Mouse (Mus musculus) CH12.LX (cell line): ENCODE measurements at regions not wholly inside any gene's neighbourhood (a gene's known extent, or its start where the extent isn't known, plus 50 kb on each side); places are given as distances from the start of the nearest gene placed in this dataset.

Experiments used
- DNase-seq: peaks from one replicate; pipeline ENCODE4 v3.0.0-alpha.2; 2013; ENCODE audit errors: extremely low read depth
- H3K27ac ChIP-seq: 2 replicates; pipeline ENCODE4 v1.5.1; 2012; ENCODE audit warnings: low read depth, mild to moderate bottlenecking, control low read depth, moderate library complexity; ENCODE audit not compliant: insufficient read depth
- H3K27me3 ChIP-seq: replicated peaks from 2 replicates; pipeline ENCODE3; 2012; ENCODE audit warnings: inconsistent platforms
- H3K36me3 ChIP-seq, 2 experiments: replicated peaks in 1 of 2; 2 replicates each; pipeline versions ENCODE3 to v1.6.1; 2012; ENCODE audit warnings: inconsistent platforms in 1 of 2, low read length in 1 of 2, mild to moderate bottlenecking in 1 of 2, mixed read lengths in 1 of 2, moderate library complexity in 1 of 2; ENCODE audit not compliant: control insufficient read depth in 1 of 2, insufficient read depth in 1 of 2
- H3K4me1 ChIP-seq, 2 experiments: 2 replicates each; pipeline ENCODE4 v1.6.1; 2012; ENCODE audit warnings: inconsistent platforms in 1 of 2, moderate library complexity in 1 of 2; ENCODE audit not compliant: insufficient read depth in 2 of 2, control insufficient read depth in 1 of 2
- H3K4me2 ChIP-seq: 2 replicates; pipeline ENCODE4 v1.6.1; 2012; ENCODE audit warnings: low read depth, mild to moderate bottlenecking, control low read depth; ENCODE audit not compliant: poor library complexity, insufficient read depth, severe bottlenecking
- H3K4me3 ChIP-seq, 3 experiments: fragments of 150-350 bp in 1 of 3; sonication (generic) in 1 of 3; replicated peaks in 1 of 3; 2 replicates each; pipeline versions ENCODE3 to v1.5.1; 2011 to 2012; ENCODE audit warnings: low read depth in 2 of 3, low read length in 2 of 3, mild to moderate bottlenecking in 2 of 3, moderate library complexity in 2 of 3, control low read depth in 1 of 3, improper control_type of control experiment in 1 of 3, inconsistent platforms in 1 of 3, mixed read lengths in 1 of 3; ENCODE audit not compliant: poor library complexity in 1 of 3
- H3K79me2 ChIP-seq: replicated peaks from 2 replicates; pipeline ENCODE4 v1.6.1; 2012; ENCODE audit warnings: mild to moderate bottlenecking, moderate library complexity; ENCODE audit not compliant: control insufficient read depth, poor library complexity, insufficient read depth, severe bottlenecking; ENCODE audit errors: extremely low read depth
- H3K9ac ChIP-seq: 2 replicates; pipeline ENCODE4 v1.6.1; 2012; ENCODE audit warnings: low read depth, mild to moderate bottlenecking, control low read depth, moderate library complexity; ENCODE audit not compliant: insufficient read depth
- H3K9me3 ChIP-seq: replicated peaks from 2 replicates; pipeline ENCODE3; 2012; ENCODE audit warnings: low read length, inconsistent platforms, mixed read lengths
- BHLHE40 ChIP-seq: IDR thresholded peaks from 2 replicates; pipeline ENCODE4 v1.6.1; 2011; ENCODE audit warnings: mild to moderate bottlenecking, low read depth, low read length, improper control_type of control experiment
- CHD2 ChIP-seq: IDR thresholded peaks from 2 replicates; pipeline ENCODE4 v1.6.1; 2011; ENCODE audit warnings: low read length, improper control_type of control experiment
- E2F4 ChIP-seq: IDR thresholded peaks from 2 replicates; pipeline ENCODE4 v1.6.1; 2011; ENCODE audit warnings: low read depth, low read length, improper control_type of control experiment; ENCODE audit not compliant: insufficient replicate concordance
- JUN ChIP-seq: IDR thresholded peaks from 2 replicates; pipeline ENCODE4 v1.6.1; 2011; ENCODE audit warnings: low read depth, mild to moderate bottlenecking, low read length, improper control_type of control experiment, moderate library complexity; ENCODE audit not compliant: insufficient read depth
- JUND ChIP-seq: conservative IDR thresholded peaks from 2 replicates; pipeline ENCODE4 v1.6.1; 2011; ENCODE audit warnings: low read depth, low read length, improper control_type of control experiment
- KAT2A ChIP-seq: IDR thresholded peaks from 2 replicates; pipeline ENCODE4 v1.6.1; 2012; ENCODE audit warnings: low read length, improper control_type of control experiment, inconsistent platforms; ENCODE audit not compliant: insufficient replicate concordance
- MAX ChIP-seq: IDR thresholded peaks from 2 replicates; pipeline ENCODE4 v1.6.1; 2011; ENCODE audit warnings: low read length, improper control_type of control experiment
- MAZ ChIP-seq: IDR thresholded peaks from 2 replicates; pipeline ENCODE4 v1.6.1; 2012; ENCODE audit warnings: low read depth, mild to moderate bottlenecking, inconsistent platforms, low read length, improper control_type of control experiment, moderate library complexity
- MEF2A ChIP-seq: IDR thresholded peaks from 2 replicates; pipeline ENCODE4 v1.6.1; 2014; ENCODE audit warnings: low read depth, mild to moderate bottlenecking, inconsistent platforms, low read length, improper control_type of control experiment, borderline replicate concordance
- MYC ChIP-seq: IDR thresholded peaks from 2 replicates; pipeline ENCODE4 v1.6.1; 2011; ENCODE audit warnings: low read depth, mild to moderate bottlenecking, improper control_type of control experiment, low read length
- NRF1 ChIP-seq: IDR thresholded peaks from 2 replicates; pipeline ENCODE4 v1.6.1; 2014; ENCODE audit warnings: low read depth, mild to moderate bottlenecking, inconsistent platforms, low read length, improper control_type of control experiment, moderate library complexity
- POLR2A ChIP-seq: IDR thresholded peaks from 2 replicates; pipeline ENCODE4 v1.6.1; 2011; ENCODE audit warnings: low read depth, mild to moderate bottlenecking, improper control_type of control experiment, low read length
- SMC3 ChIP-seq: IDR thresholded peaks from 2 replicates; pipeline ENCODE4 v1.6.1; 2011; ENCODE audit warnings: low read depth, low read length, improper control_type of control experiment
- TCF12 ChIP-seq: IDR thresholded peaks from 2 replicates; pipeline ENCODE4 v1.6.1; 2014; ENCODE audit warnings: low read depth, mild to moderate bottlenecking, inconsistent platforms, low read length, improper control_type of control experiment
- USF2 ChIP-seq: conservative IDR thresholded peaks from 2 replicates; pipeline ENCODE4 v1.6.1; 2011; ENCODE audit warnings: low read depth, low read length, improper control_type of control experiment
- ZC3H11A ChIP-seq: IDR thresholded peaks from 2 replicates; pipeline ENCODE4 v1.6.1; 2012; ENCODE audit warnings: low read depth, mild to moderate bottlenecking, inconsistent platforms, low read length, improper control_type of control experiment
- ZNF384 ChIP-seq: IDR thresholded peaks from 2 replicates; pipeline ENCODE4 v1.6.1; 2012; ENCODE audit warnings: low read depth, low read length, improper control_type of control experiment, inconsistent platforms
- dilution Hi-C: fragments of 300-500 bp; cut with MboI; formaldehyde crosslinking; loops from 2 replicates; pipeline ENCODE4 v1.14.3; 2020; ENCODE audit warnings: low sequenced_read_pairs; ENCODE audit not compliant: extremely low pct_unique_long_range_greater_than_20kb, extremely low pct_ligation_motif_present
- in situ Hi-C: fragments of 300-500 bp; cut with MboI; formaldehyde crosslinking; loops from 3 replicates; pipeline ENCODE4 v1.14.3; 2019; ENCODE audit warnings: low sequenced_read_pairs, low pct_ligation_motif_present, low pct_unique_long_range_greater_than_20kb, mixed read lengths

DNA sequence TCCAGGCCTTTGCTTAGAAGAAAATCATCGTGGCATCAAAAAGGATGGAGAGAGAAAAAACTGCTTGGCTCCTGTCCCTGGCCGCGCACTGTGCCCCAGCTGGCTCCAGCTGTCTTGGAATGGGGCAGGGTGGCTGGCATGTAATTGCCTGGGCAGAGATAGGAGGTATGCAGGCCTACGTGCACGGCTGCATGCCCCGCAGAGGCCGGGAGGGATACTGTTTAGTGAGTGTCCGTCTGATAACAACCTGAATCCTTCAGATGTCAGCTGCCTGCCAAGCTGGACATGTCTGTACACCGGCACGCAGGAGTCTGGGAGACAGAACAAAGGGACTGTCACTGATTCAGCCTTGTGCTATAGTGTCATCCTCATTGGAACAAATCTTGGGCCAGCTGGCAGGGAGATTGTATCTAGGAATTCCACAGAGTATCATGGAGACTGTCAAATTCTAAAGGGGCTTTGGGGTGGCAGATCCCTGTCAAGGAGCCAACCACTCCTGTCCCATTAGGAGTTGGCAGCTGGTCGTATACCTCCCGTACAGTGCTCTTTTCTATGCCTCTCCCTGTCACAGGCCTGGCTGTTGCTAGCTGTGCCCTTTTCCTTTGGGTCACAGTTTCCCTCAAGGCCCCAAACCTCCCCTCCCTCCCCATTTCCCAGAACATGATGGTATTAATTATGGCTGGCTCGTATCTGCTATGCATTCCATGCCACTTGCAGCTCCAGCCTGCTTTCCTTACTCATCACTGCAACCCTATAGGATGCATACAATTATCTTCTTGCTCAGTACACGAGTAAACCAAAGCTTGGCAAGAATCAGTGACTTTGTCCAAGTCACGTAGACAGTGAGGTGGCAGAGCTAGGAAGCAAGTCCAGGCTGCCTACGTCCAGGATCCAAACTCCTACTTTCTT, 83.5 kb upstream of the Egln3 start:
- Histone ChIP-seq H3K4me2 (no peak overlapping the region), H3K9me3 (no peaks in the 10 kb centered on the region), H3K36me3 (no peaks in the 10 kb centered on the region), H3K27ac (no peak overlapping the region), H3K4me3 (no peak overlapping the region), H3K79me2 (no peaks in the 10 kb centered on the region), H3K27me3 (no peaks in the 10 kb centered on the region), H3K9ac (no peak overlapping the region), H3K4me1 (peaks cover 2 to 25% of the 10 kb centered on the region in 2 experiments; a peak in 3 of 4 replicates)
- DNase-seq = no peak
- no peak for TF ChIP-seq E2F4
- TF ChIP-seq USF2 = no peak
- TF ChIP-seq MYC = no peak
- in situ Hi-C loops = no loop called here
- dilution Hi-C loops = no loop called here

DNA sequence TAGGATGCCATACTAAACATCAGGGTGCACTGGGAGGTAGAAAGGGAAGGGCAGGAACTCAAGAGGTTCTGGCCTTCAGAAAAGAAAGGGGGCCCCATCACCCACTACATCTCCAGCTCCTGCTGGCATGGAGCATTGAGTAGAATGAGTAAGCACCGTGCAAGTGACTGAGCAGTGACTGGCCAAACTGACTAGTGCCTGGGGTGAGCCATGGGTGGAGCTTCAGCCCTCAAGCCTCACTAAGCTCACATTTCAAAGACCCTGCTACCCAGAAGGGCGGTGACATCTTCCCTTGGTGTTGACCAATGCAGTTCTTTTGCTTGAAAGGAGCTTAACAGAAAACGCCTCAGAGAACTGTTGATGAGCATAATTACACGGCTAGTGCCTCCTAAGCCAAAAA, 80.0 kb upstream of the Egln3 start:
- H3K4me1 ChIP-seq = peaks cover 0 to 9% of the 10 kb centered on the region in 2 experiments; a peak in 1 of 4 replicates
- dilution Hi-C loops = no loop called here
- H3K36me3 ChIP-seq = no peaks in the 10 kb centered on the region
- DNase-seq = no peak
- no peak overlapping the region for H3K4me3 ChIP-seq
- no peak overlapping the region for H3K4me2 ChIP-seq
- no peaks in the 10 kb centered on the region for H3K27me3 ChIP-seq
- no peak overlapping the region for H3K9ac ChIP-seq
- no peaks in the 10 kb centered on the region for H3K79me2 ChIP-seq
- no peaks in the 10 kb centered on the region for H3K9me3 ChIP-seq
- in situ Hi-C loops = no loop called here
- H3K27ac ChIP-seq = no peak overlapping the region
- no peak for TF ChIP-seq POLR2A
- no peak for TF ChIP-seq CHD2
- no peak for TF ChIP-seq USF2
- TF ChIP-seq MAZ = no peak
- TF ChIP-seq SMC3 = no peak
- TF ChIP-seq NRF1 = no peak
- no peak for TF ChIP-seq ZNF384
- no peak for TF ChIP-seq TCF12
- TF ChIP-seq ZC3H11A = no peak
- TF ChIP-seq JUN = no peak

DNA sequence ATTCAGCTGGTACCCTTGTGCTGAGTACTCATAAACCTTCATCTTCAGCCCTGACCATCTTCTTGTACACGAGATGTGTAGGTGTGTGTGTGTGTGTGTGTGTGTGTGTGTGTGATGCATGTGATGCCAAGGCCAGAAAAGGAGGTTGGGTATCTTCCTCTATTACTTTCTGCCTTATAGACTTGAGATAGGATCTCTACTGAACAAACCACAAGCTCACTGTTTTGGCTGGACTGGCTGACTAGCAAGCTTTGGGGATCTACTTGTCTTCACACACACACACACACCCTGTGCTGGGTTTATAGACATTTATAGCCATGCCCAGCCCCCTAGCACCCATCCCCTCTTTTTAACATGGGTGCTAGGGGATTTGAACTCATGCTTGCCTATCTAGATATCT, 79.4 kb upstream of the Egln3 start:
- Histone ChIP-seq H3K27me3 (no peaks in the 10 kb centered on the region), H3K4me1 (peaks cover 0 to 7% of the 10 kb centered on the region in 2 experiments; a peak in 1 of 4 replicates), H3K36me3 (no peaks in the 10 kb centered on the region), H3K9me3 (no peaks in the 10 kb centered on the region), H3K27ac (no peak overlapping the region), H3K4me2 (no peak overlapping the region), H3K79me2 (no peaks in the 10 kb centered on the region), H3K4me3 (no peak overlapping the region), H3K9ac (no peak overlapping the region)
- no peak for DNase-seq
- in situ Hi-C loops = no loop called here
- dilution Hi-C loops = no loop called here
- TF ChIP-seq POLR2A (no peak), E2F4 (no peak), JUND (no peak), SMC3 (no peak), MAX (no peak), CHD2 (no peak), MEF2A (no peak), BHLHE40 (no peak), KAT2A (no peak)
